Mouse (Mus musculus) bone marrow, adult 2 months (tissue): ENCODE results near the gene Gm10974.

ENCODE experiments used
- CTCF ChIP-seq: fragments of 200-500 bp; IDR thresholded peaks from 2 replicates; pipeline ENCODE4 v1.5.1; 2011; ENCODE audit warnings: low read length, control low read depth; ENCODE audit not compliant: control insufficient read depth, insufficient read depth
- POLR2A ChIP-seq: fragments of 200-500 bp; IDR thresholded peaks from 2 replicates; pipeline ENCODE4 v1.6.1; 2011; ENCODE audit warnings: low read depth, mild to moderate bottlenecking, control low read depth, low read length, borderline replicate concordance; ENCODE audit not compliant: control insufficient read depth

DNA sequence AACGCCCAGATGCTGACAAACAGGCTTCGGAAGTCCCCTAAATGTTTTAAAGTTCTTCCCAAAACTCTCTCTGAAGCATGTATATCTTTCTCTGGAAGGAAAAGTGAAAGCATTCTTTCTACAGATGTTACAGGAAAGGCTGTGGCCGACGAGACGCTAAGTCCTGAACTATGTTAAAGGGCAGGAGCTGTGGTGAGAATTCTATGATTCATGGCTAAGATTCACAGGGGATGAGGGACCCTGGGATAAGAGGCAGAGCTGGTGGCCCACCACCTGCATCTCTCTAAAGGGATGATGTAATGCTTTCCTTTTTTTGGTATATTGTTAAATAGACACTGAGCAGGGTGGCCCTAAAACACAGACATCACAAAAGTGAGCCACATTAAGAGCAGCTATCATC, 22.4 kb upstream of the Gm10974 start:
- TF ChIP-seq CTCF (no peak), POLR2A (no peak)
